Mouse (Mus musculus): ENCODE results near the gene Zfp423.

GRCm38 (mm10) chr8:87918004-87918403, 41.4 kb downstream of the Zfp423 start:
- TF ChIP-seq CTCF (IDR thresholded peaks at IDR 0.05; ENCODE audit: low read depth) (no peak), EP300 (IDR thresholded peaks at IDR 0.05; ENCODE audit: low read depth) (no peak)

All from heart, postnatal 0 days (tissue).